Mouse (Mus musculus) c-Kit-positive CD71-positive TER-119-positive erythroid progenitor cells, embryonic 14.5 days (primary cell): ENCODE measurements around the gene Hist1h1c.
A peak's percentile ranks its signal among the peaks of the same experiment; 100 is the strongest.
"Not testable (repeated sequence)": the region's sequence is repeated elsewhere in the genome, so short reads cannot be mapped to it uniquely, and the experiment has no call there.

Experiments
- DNase-seq: peaks from one replicate; pipeline ENCODE4 v3.0.0-alpha.2; 2013; ENCODE audit warnings: low spot score

The Hist1h1c gene

DNA sequence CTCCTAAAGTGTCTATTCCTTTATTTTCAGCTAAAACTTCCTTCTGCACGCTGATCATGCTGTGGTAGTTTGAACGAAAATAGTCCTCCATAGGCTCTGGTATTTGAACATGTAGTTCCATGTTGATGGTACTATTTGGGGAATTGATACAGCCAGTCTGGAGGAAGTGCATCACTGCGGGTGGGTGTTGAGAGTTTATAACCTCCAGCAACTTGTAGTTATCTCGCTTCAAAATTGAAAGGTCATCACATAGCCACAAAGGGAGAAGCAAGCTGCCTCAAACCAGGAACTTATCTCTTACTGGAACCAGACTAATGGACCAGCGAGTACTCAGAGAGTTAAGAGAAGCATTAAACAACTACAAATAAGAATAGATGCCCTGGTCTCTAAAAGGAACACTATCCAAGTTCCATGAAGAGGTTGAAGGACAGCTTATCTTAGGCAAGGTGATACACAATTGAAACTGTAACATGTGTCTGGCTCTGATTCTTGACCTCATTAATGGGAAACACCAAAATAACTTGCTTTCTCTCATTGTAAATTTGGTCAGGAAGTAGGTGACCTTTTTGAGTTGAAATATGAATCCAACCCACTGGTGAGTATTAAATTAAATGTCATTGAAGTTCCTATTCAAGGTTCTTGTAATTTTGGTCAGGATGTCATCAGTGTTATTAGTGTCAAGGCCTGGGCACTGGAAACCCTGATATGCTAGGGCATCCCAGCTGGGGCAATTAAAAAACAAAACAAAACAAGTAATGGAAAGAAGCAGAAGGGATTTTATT, 22.2 kb upstream of the Hist1h1c start:
- no peak for DNase-seq

GRCm38 (mm10) chr13:23717176-23717575, 21.4 kb upstream of the Hist1h1c start:
- no peak for DNase-seq

DNA sequence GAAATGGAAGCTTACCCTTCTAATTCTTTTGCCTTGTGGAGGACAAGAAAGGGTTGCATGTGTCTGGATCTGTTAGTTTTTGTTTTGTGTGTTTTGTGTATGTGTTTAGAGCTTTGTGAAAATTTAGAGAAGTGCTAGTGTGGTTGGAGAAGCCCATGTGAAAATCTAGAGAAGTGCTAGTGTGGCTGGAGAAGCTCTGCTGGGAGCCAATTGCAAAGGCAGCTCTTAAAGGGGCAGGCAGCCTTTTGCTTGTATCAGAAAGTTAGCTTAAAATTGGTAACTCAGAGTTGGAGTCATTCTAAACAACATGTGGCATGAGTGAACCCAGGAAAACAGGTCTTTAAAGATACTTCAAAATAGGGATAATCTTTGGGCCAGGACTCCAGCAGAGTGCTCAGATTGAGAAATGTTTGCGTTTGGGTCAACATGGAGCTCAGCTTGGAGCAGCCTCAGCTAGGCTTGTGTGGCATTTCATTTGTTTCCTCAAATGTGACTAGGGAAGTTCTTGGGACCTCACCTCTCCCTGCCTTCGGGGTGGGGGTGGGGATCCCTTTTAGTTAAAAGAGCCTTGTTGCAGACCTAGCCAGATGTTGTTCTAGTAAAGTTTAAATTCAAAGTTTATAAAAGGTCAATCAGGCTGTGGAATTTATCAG, 20.9 kb upstream of the Hist1h1c start:
- not testable (repeated sequence) for DNase-seq

DNA sequence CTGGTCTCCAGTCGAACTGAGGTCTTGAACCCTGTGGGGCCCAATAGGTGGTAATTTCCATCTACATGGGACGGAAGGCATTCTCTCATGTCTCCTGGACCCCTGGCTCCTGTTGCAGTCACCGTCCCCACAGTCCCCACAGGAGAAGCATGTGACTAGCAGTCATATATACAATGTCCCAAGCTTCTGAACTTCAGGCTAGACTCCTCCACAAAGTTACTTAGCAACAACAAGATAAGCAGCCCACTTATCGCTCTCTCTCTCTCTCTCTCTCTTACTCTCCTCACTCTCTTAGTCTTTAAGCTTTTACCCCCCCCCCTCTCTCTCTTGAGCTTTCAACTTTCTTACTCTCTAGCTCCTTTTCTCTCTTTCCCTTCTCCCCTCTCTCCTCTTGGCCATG, 14.4 kb upstream of the Hist1h1c start:
- DNase-seq, result no peak

DNA sequence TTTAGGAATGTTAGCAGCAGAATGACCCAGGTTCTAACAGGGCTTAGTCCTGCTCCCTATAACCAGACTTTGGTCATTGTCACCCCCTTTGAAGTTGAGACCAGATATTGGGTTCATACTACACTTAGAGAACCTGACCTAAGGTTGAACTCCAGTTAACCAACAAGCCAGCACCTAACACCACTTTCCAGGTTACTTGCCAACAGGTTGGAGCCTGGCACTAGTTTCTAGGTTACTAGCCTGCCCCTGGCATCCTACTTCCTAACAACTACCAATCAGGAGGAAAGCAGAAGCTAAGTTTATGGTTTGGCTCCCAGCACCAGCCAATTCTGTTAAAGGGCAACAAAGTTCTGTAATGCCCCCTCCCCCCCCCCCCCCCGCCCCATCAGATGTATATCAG, 13.4 kb upstream of the Hist1h1c start:
- no peak for DNase-seq

DNA sequence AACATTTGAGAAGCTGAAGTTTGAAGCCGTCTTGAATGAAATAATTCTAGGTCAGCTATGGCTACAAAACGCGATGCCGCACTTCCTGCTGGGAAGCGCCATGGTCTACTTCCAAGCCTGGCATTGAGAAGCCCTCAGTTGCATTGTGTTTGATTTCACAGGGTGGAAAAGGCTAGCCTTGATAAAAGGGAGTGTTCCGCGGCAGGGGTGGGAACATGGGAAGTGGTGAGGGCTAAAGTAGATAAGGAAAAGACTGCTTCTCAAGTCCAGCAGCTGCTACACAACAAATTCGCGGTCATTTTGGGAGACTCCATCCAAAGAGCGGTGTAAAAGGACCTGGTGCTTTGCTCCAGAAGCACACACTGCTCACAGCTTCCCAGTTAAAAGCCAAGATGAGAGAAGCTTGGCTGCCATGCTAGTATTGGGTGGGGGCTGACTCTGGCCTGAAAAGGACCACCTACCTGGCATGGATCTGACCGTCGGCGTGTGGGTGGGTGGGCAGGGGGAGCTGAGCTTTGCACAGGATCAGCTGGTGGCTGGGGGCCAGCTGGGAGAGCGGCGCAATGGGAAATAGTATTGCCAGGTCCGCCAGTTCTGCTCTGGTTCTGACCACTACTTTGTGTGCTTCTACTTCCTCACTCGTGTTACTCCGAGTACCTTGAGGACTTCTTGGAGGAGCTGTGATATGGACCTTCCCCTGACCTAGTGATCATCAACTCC, 10.0 kb upstream of the Hist1h1c start:
- no peak for DNase-seq

- no peak for DNase-seq
Observed at GRCm38 (mm10) chr13:23729192-23729525, 9.4 kb upstream of the Hist1h1c start.

DNA sequence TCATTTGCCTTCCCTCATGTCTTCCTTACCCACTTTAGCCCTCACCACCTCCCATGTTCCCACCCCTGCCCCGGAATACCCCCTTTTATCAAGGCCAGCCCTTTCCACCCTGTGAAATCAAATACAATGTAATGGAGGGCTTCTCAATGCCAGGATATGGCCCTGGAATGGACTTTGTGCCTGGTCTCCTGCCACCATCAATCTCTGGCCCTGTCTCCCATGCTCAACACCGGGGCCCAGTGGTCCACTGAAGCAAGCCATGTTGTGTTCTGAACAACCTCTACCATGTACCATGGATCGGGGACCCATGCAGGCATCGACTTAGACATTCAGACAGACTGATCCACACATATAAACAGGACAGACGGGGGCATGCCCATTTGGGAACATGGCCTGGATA, 8.9 kb upstream of the Hist1h1c start:
- DNase-seq, result no peak

DNA sequence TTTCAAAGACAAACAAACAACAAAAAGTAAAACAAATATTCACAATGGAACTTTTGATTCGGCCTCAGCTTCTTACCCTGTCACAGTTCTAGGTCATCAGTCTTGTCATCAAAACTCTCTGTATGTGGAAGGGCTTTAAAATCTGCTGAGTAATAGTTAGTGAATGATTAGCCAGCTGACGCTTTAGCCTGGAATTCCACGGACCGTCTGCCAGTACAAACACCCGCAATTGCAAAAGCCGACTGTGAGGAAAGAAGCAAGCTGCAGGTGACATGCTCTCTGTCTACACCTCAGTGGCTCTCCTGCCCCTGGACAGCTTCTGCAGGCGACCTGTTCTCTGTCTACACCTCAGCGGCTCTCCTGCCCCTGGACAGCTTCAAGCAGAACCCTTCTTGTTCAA, 8.1 kb upstream of the Hist1h1c start:
- no peak for DNase-seq

DNA sequence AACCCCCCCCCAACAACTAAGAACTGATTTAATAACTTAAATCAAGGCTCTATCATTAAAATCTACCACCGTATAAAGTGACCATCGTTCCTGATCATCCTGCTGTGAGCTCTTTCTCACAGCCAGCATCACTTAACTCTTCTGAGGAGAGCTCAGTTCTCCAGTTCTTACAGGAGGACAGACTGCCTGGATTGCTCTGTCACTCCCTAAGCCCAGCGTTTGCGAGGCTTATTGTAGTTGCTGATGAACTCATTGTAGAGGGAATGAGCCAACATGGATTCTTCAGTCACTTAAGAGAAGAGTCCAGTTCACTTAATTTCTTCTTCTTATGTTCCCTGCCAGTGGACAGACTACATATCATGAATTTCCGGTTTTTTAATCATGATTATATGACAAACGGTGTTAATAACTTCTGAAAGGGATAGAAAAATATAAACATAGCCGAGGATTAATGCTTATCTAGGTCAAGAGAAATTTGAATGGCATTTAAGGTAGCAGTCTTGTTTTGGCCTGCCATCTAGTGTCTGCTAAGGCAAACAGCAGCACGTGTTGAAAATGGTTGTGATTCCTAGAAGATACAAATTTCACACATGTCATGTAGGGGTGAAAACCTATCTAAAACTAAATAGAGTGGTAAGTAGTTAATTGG, 6.3 kb upstream of the Hist1h1c start:
- peak; percentile 38 for DNase-seq

- DNase-seq, result no peak
Observed at GRCm38 (mm10) chr13:23737091-23737490, 1.5 kb upstream of the Hist1h1c start.

- DNase-seq, result peak; percentile 54
Observed at GRCm38 (mm10) chr13:23738041-23738440, 567 bp upstream of the Hist1h1c start.

DNA sequence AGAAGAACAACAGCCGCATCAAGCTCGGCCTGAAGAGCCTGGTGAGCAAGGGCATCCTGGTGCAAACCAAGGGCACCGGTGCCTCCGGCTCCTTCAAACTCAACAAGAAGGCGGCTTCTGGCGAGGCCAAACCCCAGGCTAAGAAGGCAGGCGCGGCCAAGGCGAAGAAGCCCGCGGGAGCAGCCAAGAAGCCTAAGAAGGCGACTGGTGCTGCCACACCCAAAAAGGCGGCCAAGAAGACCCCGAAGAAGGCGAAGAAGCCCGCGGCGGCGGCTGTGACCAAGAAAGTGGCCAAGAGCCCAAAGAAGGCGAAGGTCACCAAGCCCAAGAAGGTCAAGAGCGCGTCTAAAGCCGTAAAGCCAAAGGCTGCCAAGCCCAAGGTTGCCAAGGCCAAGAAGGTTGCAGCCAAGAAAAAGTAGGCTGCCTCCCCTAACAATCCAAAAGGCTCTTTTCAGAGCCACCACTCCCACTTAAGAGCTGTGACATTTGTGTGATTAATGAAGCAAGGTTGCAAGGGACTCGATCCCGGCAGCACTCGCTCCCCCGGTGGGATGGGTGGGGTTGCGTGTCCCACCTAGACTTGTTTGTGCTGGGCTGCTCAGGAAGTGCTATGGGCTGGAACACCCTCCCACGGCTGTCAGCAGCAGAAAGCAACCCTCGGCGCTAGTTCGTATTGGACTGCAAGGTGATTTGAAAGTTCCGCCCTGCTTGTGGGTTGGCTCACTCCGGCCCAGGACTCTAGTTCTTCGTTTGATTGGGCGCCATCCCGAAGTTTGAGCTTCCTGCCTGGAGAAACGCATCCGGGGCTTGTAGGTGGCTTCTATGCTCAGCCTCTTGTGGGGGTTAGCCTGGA, 687 bp downstream of the Hist1h1c start:
- DNase-seq, result peak; percentile 93

- DNase-seq, result no peak
Observed at GRCm38 (mm10) chr13:23739922-23740252, 1.3 kb downstream of the Hist1h1c start.

DNA sequence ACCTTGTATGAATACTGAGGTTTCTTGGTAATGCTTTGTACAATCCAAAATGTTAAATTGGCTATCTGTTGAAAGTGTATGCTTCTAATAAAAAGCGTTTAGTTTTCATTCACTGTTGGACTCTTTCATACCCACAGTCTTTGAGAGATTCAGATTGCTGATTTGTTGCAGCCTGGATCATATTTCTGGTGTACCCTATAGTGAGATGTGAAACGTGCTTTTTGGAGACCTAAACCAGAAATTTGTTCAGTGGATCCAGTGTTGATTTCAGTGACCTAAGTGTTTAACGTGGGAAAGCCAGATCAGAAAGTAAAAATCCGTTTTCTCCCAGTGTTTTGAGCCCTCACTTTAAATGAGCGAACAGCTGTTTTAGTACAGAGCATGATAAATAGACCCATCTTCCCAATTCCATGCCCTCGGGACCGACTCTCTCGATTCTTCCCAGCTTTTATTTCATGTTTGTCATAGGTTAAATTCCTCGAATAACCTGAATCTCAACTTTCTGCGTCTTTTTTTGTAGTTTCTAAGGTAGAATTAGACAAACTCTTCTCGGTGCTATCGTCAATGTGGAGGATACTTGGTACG, 1.7 kb downstream of the Hist1h1c start:
- DNase-seq, result no peak

DNA sequence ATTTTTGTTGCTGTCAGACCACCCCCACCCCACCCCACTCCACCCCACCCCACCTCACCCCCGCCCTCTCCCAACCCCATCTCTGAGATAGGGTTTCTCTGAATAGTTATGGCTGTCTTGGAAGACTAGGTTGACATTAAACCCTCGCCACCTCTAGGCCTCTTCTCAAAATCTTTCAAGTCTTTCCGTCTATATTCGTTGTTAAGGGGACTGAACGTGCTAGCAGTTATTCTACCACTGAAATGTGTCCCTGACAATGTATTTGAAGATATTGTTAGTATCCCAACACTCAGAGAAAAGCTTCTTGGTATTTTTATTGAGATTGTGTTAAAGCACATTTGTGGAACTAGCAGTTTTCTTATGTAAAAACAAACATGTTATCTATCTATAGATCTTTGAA, 2.3 kb downstream of the Hist1h1c start:
- DNase-seq, result peak; percentile 47

- DNase-seq, result peak; percentile 14
Observed at GRCm38 (mm10) chr13:23742007-23742406, 3.4 kb downstream of the Hist1h1c start.

- DNase-seq, result no peak
Observed at GRCm38 (mm10) chr13:23743215-23743614, 4.6 kb downstream of the Hist1h1c start.

DNA sequence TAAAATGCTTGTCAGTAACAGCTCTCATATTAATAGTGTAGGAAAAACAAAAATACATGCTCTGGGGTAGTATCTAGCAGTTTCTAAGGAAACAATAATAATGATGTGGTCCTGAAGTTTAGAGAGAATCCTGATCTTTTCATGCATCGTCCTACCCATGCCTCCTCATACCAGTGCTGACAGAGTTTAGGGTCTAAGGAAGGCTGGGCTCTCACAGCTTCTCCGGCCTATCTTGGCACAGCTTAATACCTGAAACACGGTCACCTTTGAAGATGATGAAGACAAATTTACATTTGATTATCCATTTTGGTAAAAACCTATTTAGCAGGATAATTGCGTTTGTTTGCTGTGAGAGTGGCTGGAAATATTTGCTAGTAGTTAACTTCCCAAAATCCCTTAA, 5.4 kb downstream of the Hist1h1c start:
- no peak for DNase-seq

DNA sequence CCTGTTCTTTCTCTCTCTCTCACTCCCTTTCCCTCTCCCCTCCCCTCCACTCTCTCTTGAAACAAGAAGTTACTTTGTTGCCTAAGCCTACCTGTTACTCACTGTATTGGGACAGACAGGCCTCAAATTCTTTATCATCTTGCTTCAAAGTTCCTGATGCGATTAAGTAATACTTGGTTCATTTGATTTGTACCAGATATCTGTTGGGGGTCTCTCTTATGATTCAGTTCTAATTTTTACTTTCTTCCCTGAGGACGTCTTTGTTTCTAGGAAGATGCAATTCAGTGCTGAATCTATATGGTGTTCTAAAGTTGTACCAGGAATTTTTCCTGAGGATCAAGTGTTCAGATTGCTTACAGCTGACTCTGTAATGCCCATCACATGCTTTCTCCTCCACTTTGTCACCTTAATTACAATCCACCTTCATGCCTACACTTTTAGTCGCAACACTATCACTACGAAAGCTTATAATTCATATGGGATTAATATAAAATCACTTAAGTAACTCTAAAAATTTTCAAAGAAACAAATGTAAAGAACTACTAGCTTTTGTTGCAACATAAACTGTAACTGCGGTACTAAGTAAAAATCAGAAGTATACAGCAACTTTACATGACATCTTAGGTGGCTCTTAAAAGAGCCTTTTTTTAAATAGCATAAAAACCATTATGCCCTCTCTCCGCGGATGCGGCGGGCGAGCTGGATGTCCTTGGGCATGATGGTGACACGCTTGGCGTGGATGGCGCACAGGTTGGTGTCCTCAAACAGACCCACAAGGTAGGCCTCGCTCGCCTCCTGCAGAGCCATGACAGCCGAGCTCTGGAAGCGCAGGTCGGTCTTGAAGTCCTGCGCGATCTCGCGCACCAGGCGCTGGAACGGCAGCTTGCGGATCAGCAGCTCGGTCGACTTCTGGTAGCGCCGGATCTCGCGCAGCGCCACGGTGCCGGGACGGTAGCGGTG, 6.1 kb downstream of the Hist1h1c start:
- DNase-seq, result peak; percentile 72
